In genomic region chr10:128435186-128435823, GRCm38 (mm10) we compare ENCODE assay signal across 10 mouse cellular contexts. TPM values are rescaled to one million over a fixed set of nuclear protein-coding genes. Genes with fewer than 3 reads are reported as not detected.
A peak's percentile ranks its signal among the peaks of the same experiment; 100 is the strongest.
DNase-seq lines count a peak whose midpoint lies in the region; ATAC-seq and TF ChIP-seq lines count a peak whose summit lies in the region.
"Had no signal": no experiment of that assay in that cellular context is flagged by ENCODE, and none has a peak within 500 bp of the region (broad histone marks: within the 10 kb centered on the region; RNA-seq: fewer than 3 reads in every experiment).

No protein-coding gene starts in this region.

- intact Hi-C loops in left cerebral cortex, postnatal 4 days (cut with DNase I) = no loop called here

- H3K4me2 ChIP-seq in kidney, embryonic 16.5 days (replicated peaks; ENCODE audit: low read depth, low read length) = no peak overlapping the region
- H3K4me2 ChIP-seq: embryonic facial prominence, embryonic 15.5 days had no signal

- no peak overlapping the region; the same call in 1 of the 2 replicates for H3K9ac ChIP-seq in kidney, embryonic 16.5 days (replicated peaks; ENCODE audit: low read length)
- H3K9ac ChIP-seq: embryonic facial prominence, embryonic 15.5 days; liver, embryonic 14.5 days had no signal

- 47% methylated on average over 17 of the region's 17 CpGs for whole genome bisulfite sequencing in kidney, embryonic 16.5 days
- WGBS in small intestine, adult 2 months = 84% methylated on average over 17 of the region's 17 CpGs

- no peaks in the 10 kb centered on the region for H3K27me3 ChIP-seq in kidney, embryonic 16.5 days (ENCODE audit: insufficient read depth, low read length)
- no peaks in the 10 kb centered on the region for H3K27me3 ChIP-seq in small intestine, adult 2 months (ENCODE audit: control insufficient read depth, insufficient read depth, low read length)
- H3K27me3 ChIP-seq: embryonic facial prominence, embryonic 15.5 days had no signal

- H3K4me3 ChIP-seq in kidney, embryonic 16.5 days (ENCODE audit: low read length) = no peak overlapping the region
- no peak overlapping the region for H3K4me3 ChIP-seq in small intestine, adult 2 months (ENCODE audit: low read depth, low read length)
- H3K4me3 ChIP-seq: embryonic facial prominence, embryonic 15.5 days had no signal

- ATAC-seq in kidney, embryonic 16.5 days (ENCODE audit: low FRiP score, low TSS enrichment) = peak; percentile 86

- no peak for TF ChIP-seq POLR2A in small intestine, adult 2 months (IDR thresholded peaks at IDR 0.05; ENCODE audit: low read depth, low read length)

- peak overlapping the region; percentile 59 for H3K27ac ChIP-seq in kidney, embryonic 16.5 days (ENCODE audit: low read length)
- peak overlapping the region; percentile 50 for H3K27ac ChIP-seq in small intestine, adult 2 months (ENCODE audit: insufficient read depth, low read depth, low read length)
- H3K27ac ChIP-seq: embryonic facial prominence, embryonic 15.5 days; liver, embryonic 14.5 days had no signal

- peak; percentile 48 for DNase-seq in left cerebral cortex, postnatal 4 days
- DNase-seq in left cerebral cortex, adult 9 months (ENCODE audit: low spot score in 2 of 2) = no peak
- DNase-seq in adrenal gland, postnatal 10 days = peak; percentile 88
- DNase-seq in heart, adult 8-10 months (ENCODE audit: low spot score) = peak; percentile 60
- DNase-seq in right cerebral cortex, adult 2 months (ENCODE audit: low spot score in 2 of 2) = no peak
- no peak for DNase-seq in T-cell, adult 2 months (ENCODE audit: low spot score)

- no peak for TF ChIP-seq CTCF in small intestine, adult 2 months (IDR thresholded peaks at IDR 0.05; ENCODE audit: extremely low read depth, insufficient read length, insufficient replicate concordance, low read depth, low read length)

- peaks cover 55% of the 10 kb centered on the region for H3K36me3 ChIP-seq in kidney, embryonic 16.5 days (ENCODE audit: insufficient read depth, low read length)
- H3K36me3 ChIP-seq in small intestine, adult 2 months (ENCODE audit: control insufficient read depth, insufficient read depth, low read length) = peaks cover 43% of the 10 kb centered on the region

- H3K9me3 ChIP-seq in kidney, embryonic 16.5 days (ENCODE audit: low read length) = no peaks in the 10 kb centered on the region
- H3K9me3 ChIP-seq: embryonic facial prominence, embryonic 15.5 days had no signal

- peaks cover 58% of the 10 kb centered on the region for H3K4me1 ChIP-seq in kidney, embryonic 16.5 days (ENCODE audit: insufficient read depth, low read length)
- peaks cover 3% of the 10 kb centered on the region for H3K4me1 ChIP-seq in small intestine, adult 2 months (ENCODE audit: control insufficient read depth, insufficient read depth, insufficient read length, low read length)
- H3K4me1 ChIP-seq: embryonic facial prominence, embryonic 15.5 days had no signal

RNA-seq across cellular contexts. Expression of gene Smarcc2, which starts 23.7 kb away (rescaled TPM):
- total RNA-seq in left cerebral cortex, postnatal 4 days (2021) = 100 to 1,000 TPM; 295 to 311 TPM
- 100 to 1,000 TPM in 1 of 2 experiments, 10 to 100 TPM in 1; 94.1 to 123 TPM for total RNA-seq in adrenal gland, postnatal 10 days (2021)
- total RNA-seq in heart, adult 8-10 months (2022) = 10 to 100 TPM; 76.2 to 83.2 (median 79.1) TPM
- polyA plus RNA-seq in kidney, embryonic 16.5 days (2015; fragmentation: Nextera tagmentation; extraction: Ambion mirVana) = 64.5 and 75.9 TPM in 2 replicates
- polyA plus RNA-seq in small intestine, adult 2 months (2012; rRNA removed) = 44.0 and 98.4 TPM in 2 replicates

RNA-seq across cellular contexts. Expression of gene Rnf41, which starts 23.8 kb away (rescaled TPM):
- total RNA-seq in left cerebral cortex, postnatal 4 days (2021) = 10 to 100 TPM; 92.0 to 94.7 TPM
- 10 to 100 TPM; 37.4 TPM for total RNA-seq in adrenal gland, postnatal 10 days (2021)
- total RNA-seq in heart, adult 8-10 months (2022) = 10 to 100 TPM; 16.2 to 17.6 (median 16.7) TPM
- polyA plus RNA-seq in kidney, embryonic 16.5 days (2015; fragmentation: Nextera tagmentation; extraction: Ambion mirVana) = 52.5 and 52.6 TPM in 2 replicates
- 11.0 and 23.0 TPM in 2 replicates for polyA plus RNA-seq in small intestine, adult 2 months (2012; rRNA removed)

RNA-seq across cellular contexts. Expression of gene Nabp2, which starts 24.0 kb away (rescaled TPM):
- 10 to 100 TPM; 95.1 to 99.1 TPM for total RNA-seq in left cerebral cortex, postnatal 4 days (2021)
- 10 to 100 TPM; 58.0 to 59.9 TPM for total RNA-seq in adrenal gland, postnatal 10 days (2021)
- 10 to 100 TPM; 44.8 to 50.8 (median 45.2) TPM for total RNA-seq in heart, adult 8-10 months (2022)
- 81.7 and 94.8 TPM in 2 replicates for polyA plus RNA-seq in kidney, embryonic 16.5 days (2015; fragmentation: Nextera tagmentation; extraction: Ambion mirVana)
- 21.6 and 37.8 TPM in 2 replicates for polyA plus RNA-seq in small intestine, adult 2 months (2012; rRNA removed)

RNA-seq across cellular contexts. Expression of gene Slc39a5, which starts 34.3 kb away (rescaled TPM):
- under 1 TPM; 0.40 to 0.42 TPM for total RNA-seq in left cerebral cortex, postnatal 4 days (2021)
- total RNA-seq in adrenal gland, postnatal 10 days (2021) = 1 to 10 TPM; 2.3 to 5.9 TPM
- not detected for total RNA-seq in heart, adult 8-10 months (2022)
- polyA plus RNA-seq in kidney, embryonic 16.5 days (2015; fragmentation: Nextera tagmentation; extraction: Ambion mirVana) = 69.0 and 75.1 TPM in 2 replicates
- polyA plus RNA-seq in small intestine, adult 2 months (2012; rRNA removed) = 165 and 301 TPM in 2 replicates

RNA-seq across cellular contexts. Expression of gene Ankrd52, which starts 58.4 kb away (rescaled TPM):
- 10 to 100 TPM; 84.9 to 85.5 TPM for total RNA-seq in left cerebral cortex, postnatal 4 days (2021)
- total RNA-seq in adrenal gland, postnatal 10 days (2021) = 10 to 100 TPM; 53.3 to 57.8 TPM
- 10 to 100 TPM; 39.8 to 45.9 (median 44.0) TPM for total RNA-seq in heart, adult 8-10 months (2022)
- polyA plus RNA-seq in kidney, embryonic 16.5 days (2015; fragmentation: Nextera tagmentation; extraction: Ambion mirVana) = 11.9 and 12.8 TPM in 2 replicates
- 15.3 and 22.1 TPM in 2 replicates for polyA plus RNA-seq in small intestine, adult 2 months (2012; rRNA removed)

Comparison
In these comparisons a context has a peak if more than half of its experiments do, and no peak if none do; other contexts are left out.
1. DNase-seq: peak in left cerebral cortex, postnatal 4 days (single experiment), adrenal gland, postnatal 10 days (single experiment) and heart, adult 8-10 months (single experiment); none in left cerebral cortex, adult 9 months (0 of 2), right cerebral cortex, adult 2 months (0 of 2) and T-cell, adult 2 months (single experiment).